Mouse (Mus musculus): Measurements from ENCODE around the gene Tjp1. TPM values are rescaled to one million over a fixed set of nuclear protein-coding genes. Genes with fewer than 3 reads are reported as not detected.
A peak's percentile ranks its signal among the peaks of the same experiment; 100 is the strongest.

Tjp1 gene
- polyA plus RNA-seq, 1 experiment from 2014 or later = 27.8 TPM

DNA sequence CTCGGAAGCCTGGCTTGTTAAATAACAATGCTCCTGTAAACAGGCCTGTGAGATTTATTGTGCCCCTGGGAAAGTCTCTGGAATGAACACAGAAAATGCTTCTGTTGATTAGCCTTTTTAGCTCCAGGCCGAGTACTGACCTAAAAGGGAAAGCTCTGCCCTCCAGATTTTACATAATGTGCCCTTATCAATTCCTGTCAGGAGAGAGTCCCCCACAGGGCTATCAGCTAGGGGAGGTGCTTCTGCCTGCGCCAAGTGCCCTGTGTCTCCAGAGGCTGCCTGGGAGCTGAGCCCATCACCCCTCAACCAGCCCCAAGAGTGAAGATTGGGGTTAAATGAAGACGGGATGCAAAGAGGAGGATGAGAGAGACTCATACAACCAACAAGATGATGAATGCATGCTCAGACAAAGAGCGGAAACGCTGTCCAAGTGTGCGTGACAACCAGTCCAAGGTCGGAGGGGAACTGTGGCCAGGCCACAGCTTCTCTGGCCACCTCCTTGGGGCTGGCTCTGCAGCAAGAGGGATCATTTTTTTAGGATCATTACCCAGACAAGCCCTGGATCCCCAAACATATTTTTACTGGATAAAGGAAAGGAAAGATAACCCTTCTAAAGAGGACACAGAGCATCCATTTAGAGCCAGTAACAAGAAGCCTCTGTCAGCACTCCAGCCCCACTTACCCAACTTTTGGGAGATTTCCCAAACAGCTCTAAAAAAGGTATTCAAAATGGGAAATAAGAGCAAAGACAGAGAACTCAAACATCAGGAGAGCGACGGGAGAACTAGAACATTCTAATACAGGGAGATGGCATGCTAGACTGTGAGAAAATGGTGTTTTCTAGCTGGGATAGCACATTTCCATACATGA, 110.1 kb downstream of the Tjp1 start:
- no peaks in the 10 kb centered on the region for H3K27me3 ChIP-seq (ENCODE audit: control insufficient read depth, insufficient read depth, low read length)
- WGBS = 39% methylated on average over 10 of the region's 10 CpGs
- H3K27ac ChIP-seq (ENCODE audit: low read depth, low read length) = peak overlapping the region; percentile 72
- peaks cover 20% of the 10 kb centered on the region for H3K4me1 ChIP-seq (ENCODE audit: control insufficient read depth, insufficient read depth, low read length)
- no peaks in the 10 kb centered on the region for H3K36me3 ChIP-seq (ENCODE audit: control insufficient read depth, insufficient read depth, low read length)
- H3K9me3 ChIP-seq (ENCODE audit: control insufficient read depth, low read length) = no peaks in the 10 kb centered on the region
- H3K4me3 ChIP-seq (ENCODE audit: low read depth, low read length) = no peak overlapping the region
- H3K9ac ChIP-seq (ENCODE audit: low read length) = no peak overlapping the region; the same call in 1 of the 2 replicates
- DNase-seq (ENCODE audit: low spot score) (peak; percentile 44), ATAC-seq (ENCODE audit: insufficient read depth, low FRiP score, low TSS enrichment) (0 out of 2 replicates have a peak, but pooled peaks have one; percentile 35)
- no peak overlapping the region for H3K4me2 ChIP-seq (ENCODE audit: low read depth)

DNA sequence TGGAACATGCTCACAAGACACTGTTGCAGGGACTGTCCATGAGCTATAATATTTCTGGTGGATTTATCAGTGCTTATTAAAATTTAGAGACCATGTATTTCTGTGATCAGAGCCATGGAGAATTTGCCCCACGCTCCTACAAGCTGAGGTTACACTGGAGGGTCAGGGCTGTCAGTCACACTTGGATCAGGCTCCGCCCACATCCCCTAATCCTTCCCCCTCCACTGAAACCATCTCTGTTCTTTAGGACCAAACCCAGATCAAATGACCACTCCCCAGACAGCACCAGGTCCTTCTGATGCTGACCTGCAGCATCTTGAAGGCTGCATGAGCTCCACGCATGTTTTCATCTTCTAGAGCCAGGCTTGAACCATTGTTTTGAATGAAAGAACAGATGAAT, 111.1 kb downstream of the Tjp1 start:
- H3K9me3 ChIP-seq (ENCODE audit: control insufficient read depth, low read length) = no peaks in the 10 kb centered on the region
- H3K9ac ChIP-seq (ENCODE audit: low read length) = no peak overlapping the region
- ATAC-seq (ENCODE audit: insufficient read depth, low FRiP score, low TSS enrichment) (no peak), DNase-seq (ENCODE audit: low spot score) (no peak)
- H3K36me3 ChIP-seq (ENCODE audit: control insufficient read depth, insufficient read depth, low read length) = no peaks in the 10 kb centered on the region
- H3K27me3 ChIP-seq (ENCODE audit: control insufficient read depth, insufficient read depth, low read length) = no peaks in the 10 kb centered on the region
- H3K4me1 ChIP-seq (ENCODE audit: control insufficient read depth, insufficient read depth, low read length) = peaks cover 18% of the 10 kb centered on the region
- WGBS = 54% methylated on average over 3 of the region's 3 CpGs
- H3K4me3 ChIP-seq (ENCODE audit: low read depth, low read length) = no peak overlapping the region
- H3K27ac ChIP-seq (ENCODE audit: low read depth, low read length) = no peak overlapping the region
- no peak overlapping the region for H3K4me2 ChIP-seq (ENCODE audit: low read depth)

DNA sequence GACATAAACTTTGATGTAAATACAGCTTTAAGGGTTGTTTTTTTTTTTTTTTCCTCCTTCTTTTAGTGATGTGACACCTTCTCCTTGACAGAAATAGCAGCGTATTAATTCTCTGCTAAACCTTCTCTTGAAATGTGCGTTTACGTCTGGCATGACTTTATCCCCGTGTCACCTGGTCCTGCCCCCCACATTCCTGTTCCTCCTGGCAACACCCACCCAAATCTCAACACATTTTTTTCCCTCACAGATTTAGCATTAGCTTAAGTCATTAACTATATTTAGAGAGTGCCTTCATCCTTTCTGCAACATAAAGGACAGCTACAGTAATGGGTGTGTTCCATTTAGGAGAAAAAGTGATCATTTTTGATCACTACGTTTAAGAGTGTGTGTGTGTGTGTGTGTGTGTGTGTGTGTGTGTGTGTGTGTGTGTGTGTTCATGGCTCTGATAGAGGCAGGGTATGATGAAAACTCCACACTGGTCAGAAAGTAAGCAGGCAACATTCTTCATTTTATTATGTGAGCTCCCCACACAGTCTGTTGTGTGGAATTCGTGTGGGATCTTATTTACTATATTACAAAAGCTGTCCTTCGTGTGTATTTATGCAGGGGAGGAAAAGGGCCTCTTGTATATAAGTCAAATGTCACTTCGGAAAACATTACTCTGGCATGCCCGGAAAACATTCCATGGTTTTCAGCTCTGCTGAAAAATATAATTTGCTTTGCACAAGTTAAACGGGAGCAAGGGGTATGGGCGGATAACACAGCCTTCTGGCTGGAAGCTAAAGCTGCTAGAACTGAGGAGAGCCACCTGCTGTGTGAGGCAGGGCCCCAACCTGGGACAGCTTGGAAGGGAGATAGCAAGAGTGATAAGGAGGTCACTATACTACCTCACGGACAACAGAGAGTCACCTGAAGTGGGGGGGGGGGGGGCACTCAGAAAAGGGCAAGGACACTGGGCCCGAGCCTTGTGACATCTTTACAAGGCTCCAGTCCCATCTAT, 113.3 kb downstream of the Tjp1 start:
- no peaks in the 10 kb centered on the region for H3K27me3 ChIP-seq (ENCODE audit: control insufficient read depth, insufficient read depth, low read length)
- no peak overlapping the region for H3K9ac ChIP-seq (ENCODE audit: low read length)
- H3K9me3 ChIP-seq (ENCODE audit: control insufficient read depth, low read length) = no peaks in the 10 kb centered on the region
- H3K4me1 ChIP-seq (ENCODE audit: control insufficient read depth, insufficient read depth, low read length) = peaks cover 16% of the 10 kb centered on the region
- DNase-seq (ENCODE audit: low spot score) (no peak), ATAC-seq (ENCODE audit: insufficient read depth, low FRiP score, low TSS enrichment) (no peak)
- no peak overlapping the region for H3K4me2 ChIP-seq (ENCODE audit: low read depth)
- WGBS = 80% methylated on average over 13 of the region's 13 CpGs
- H3K27ac ChIP-seq (ENCODE audit: low read depth, low read length) = no peak overlapping the region
- no peaks in the 10 kb centered on the region for H3K36me3 ChIP-seq (ENCODE audit: control insufficient read depth, insufficient read depth, low read length)
- no peak overlapping the region for H3K4me3 ChIP-seq (ENCODE audit: low read depth, low read length)

DNA sequence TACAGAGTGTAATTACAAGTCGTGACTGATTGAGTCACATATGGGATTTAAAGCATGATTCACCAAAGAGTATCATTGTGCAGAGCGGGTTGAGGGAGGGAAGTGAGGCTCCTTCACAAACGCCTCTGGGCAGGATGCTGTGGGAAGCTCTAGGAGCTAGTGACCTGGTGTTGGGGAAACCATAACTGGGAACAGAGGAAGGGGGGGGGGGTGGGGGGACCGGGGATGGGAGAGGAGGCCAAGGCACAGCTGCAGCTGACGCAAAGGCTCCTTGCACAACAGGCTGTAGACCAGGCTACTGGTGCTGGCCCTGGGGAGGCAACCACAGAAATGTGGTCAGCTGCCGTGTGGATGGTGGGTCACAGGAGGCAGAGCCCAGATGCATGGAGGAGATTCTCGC, 116.9 kb downstream of the Tjp1 start:
- H3K36me3 ChIP-seq (ENCODE audit: control insufficient read depth, insufficient read depth, low read length) = no peaks in the 10 kb centered on the region
- DNase-seq (ENCODE audit: low spot score) (no peak), ATAC-seq (ENCODE audit: insufficient read depth, low FRiP score, low TSS enrichment) (no peak)
- no peaks in the 10 kb centered on the region for H3K27me3 ChIP-seq (ENCODE audit: control insufficient read depth, insufficient read depth, low read length)
- H3K9me3 ChIP-seq (ENCODE audit: control insufficient read depth, low read length) = no peaks in the 10 kb centered on the region
- 62% methylated on average over 7 of the region's 7 CpGs for WGBS
- no peak overlapping the region for H3K27ac ChIP-seq (ENCODE audit: low read depth, low read length)
- H3K4me3 ChIP-seq (ENCODE audit: low read depth, low read length) = no peak overlapping the region
- no peak overlapping the region for H3K9ac ChIP-seq (ENCODE audit: low read length)
- H3K4me2 ChIP-seq (ENCODE audit: low read depth) = no peak overlapping the region
- peaks cover 3% of the 10 kb centered on the region; the same call in 1 of the 2 replicates for H3K4me1 ChIP-seq (ENCODE audit: control insufficient read depth, insufficient read depth, low read length)

DNA sequence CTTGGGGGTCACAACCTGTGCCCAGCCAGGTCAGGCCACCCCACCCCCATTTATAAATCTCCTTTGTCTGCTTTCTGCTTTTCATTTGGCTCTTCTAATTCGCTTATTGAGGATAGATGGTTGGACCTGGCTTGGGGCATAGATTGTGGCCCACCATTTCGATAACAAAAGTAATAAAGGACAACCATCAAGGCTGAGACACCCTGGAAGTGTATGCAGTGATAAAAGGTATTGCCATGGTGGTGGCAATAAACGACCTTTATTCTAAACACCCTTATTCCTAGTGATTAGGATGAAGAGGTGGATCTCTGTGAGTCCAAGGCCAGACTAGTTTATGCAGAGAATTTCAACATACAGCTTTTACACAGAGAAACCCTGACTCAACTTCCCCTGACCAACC, 121.2 kb downstream of the Tjp1 start:
- ATAC-seq (ENCODE audit: insufficient read depth, low FRiP score, low TSS enrichment) (no peak), DNase-seq (ENCODE audit: low spot score) (no peak)
- no peak overlapping the region for H3K9ac ChIP-seq (ENCODE audit: low read length)
- H3K36me3 ChIP-seq (ENCODE audit: control insufficient read depth, insufficient read depth, low read length) = no peaks in the 10 kb centered on the region
- H3K4me2 ChIP-seq (ENCODE audit: low read depth) = no peak overlapping the region
- H3K27ac ChIP-seq (ENCODE audit: low read depth, low read length) = no peak overlapping the region
- no peaks in the 10 kb centered on the region for H3K27me3 ChIP-seq (ENCODE audit: control insufficient read depth, insufficient read depth, low read length)
- H3K4me1 ChIP-seq (ENCODE audit: control insufficient read depth, insufficient read depth, low read length) = no peaks in the 10 kb centered on the region
- 79% methylated on average over 3 of the region's 3 CpGs for WGBS
- H3K9me3 ChIP-seq (ENCODE audit: control insufficient read depth, low read length) = no peaks in the 10 kb centered on the region
- H3K4me3 ChIP-seq (ENCODE audit: low read depth, low read length) = no peak overlapping the region

DNA sequence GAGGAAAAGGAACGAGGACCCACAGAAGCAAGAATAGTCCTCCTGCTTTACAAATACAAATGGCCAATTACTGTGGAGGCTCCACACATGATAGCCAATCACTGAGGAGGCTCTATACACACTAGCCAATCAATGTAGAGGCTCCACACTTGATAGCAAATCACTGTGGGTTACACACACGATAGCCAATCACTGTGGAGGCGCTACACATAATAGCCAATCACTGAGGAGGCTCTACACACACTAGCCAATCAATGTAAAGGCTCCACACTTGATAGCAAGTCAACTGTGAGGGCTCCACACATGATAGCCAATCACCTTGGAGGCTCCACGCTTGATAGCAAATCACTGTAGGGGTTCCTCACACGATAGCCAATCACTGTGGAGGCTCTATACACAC, 125.1 kb downstream of the Tjp1 start:
- Histone ChIP-seq H3K36me3 (ENCODE audit: control insufficient read depth, insufficient read depth, low read length) (no peaks in the 10 kb centered on the region), H3K27ac (ENCODE audit: low read depth, low read length) (no peak overlapping the region), H3K4me2 (ENCODE audit: low read depth) (no peak overlapping the region), H3K9me3 (ENCODE audit: control insufficient read depth, low read length) (no peaks in the 10 kb centered on the region), H3K9ac (ENCODE audit: low read length) (no peak overlapping the region), H3K4me1 (ENCODE audit: control insufficient read depth, insufficient read depth, low read length) (no peaks in the 10 kb centered on the region), H3K27me3 (ENCODE audit: control insufficient read depth, insufficient read depth, low read length) (no peaks in the 10 kb centered on the region), H3K4me3 (ENCODE audit: low read depth, low read length) (no peak overlapping the region)
- 95% methylated on average over 5 of the region's 5 CpGs for WGBS
- no peak for DNase-seq (ENCODE audit: low spot score)
- no peak for ATAC-seq (ENCODE audit: insufficient read depth, low FRiP score, low TSS enrichment)

DNA sequence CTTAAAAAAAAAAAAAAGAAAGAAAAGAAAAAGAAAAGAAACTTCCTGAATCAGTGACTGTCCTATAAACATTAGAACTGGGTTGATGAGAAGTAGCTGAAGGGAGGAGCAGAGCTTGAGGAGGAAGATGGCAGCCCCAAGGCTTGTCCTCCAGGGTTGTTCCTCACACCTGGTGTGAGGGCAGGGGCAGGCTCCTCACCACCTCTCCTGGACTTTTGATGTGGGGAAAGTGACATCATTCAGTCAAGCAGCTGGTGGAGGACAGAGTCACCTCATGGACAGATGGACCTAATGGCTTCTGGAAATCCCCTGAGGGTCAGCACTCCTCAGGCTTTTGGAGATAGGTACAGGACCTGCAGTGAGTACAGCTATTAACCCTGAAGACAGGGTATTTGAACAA, 126.0 kb downstream of the Tjp1 start:
- Histone ChIP-seq H3K9me3 (ENCODE audit: control insufficient read depth, low read length) (no peaks in the 10 kb centered on the region), H3K27ac (ENCODE audit: low read depth, low read length) (no peak overlapping the region), H3K4me3 (ENCODE audit: low read depth, low read length) (no peak overlapping the region), H3K36me3 (ENCODE audit: control insufficient read depth, insufficient read depth, low read length) (no peaks in the 10 kb centered on the region), H3K4me1 (ENCODE audit: control insufficient read depth, insufficient read depth, low read length) (no peaks in the 10 kb centered on the region), H3K4me2 (ENCODE audit: low read depth) (no peak overlapping the region), H3K9ac (ENCODE audit: low read length) (no peak overlapping the region), H3K27me3 (ENCODE audit: control insufficient read depth, insufficient read depth, low read length) (no peaks in the 10 kb centered on the region)
- DNase-seq (ENCODE audit: low spot score) (no peak), ATAC-seq (ENCODE audit: insufficient read depth, low FRiP score, low TSS enrichment) (no peak)

DNA sequence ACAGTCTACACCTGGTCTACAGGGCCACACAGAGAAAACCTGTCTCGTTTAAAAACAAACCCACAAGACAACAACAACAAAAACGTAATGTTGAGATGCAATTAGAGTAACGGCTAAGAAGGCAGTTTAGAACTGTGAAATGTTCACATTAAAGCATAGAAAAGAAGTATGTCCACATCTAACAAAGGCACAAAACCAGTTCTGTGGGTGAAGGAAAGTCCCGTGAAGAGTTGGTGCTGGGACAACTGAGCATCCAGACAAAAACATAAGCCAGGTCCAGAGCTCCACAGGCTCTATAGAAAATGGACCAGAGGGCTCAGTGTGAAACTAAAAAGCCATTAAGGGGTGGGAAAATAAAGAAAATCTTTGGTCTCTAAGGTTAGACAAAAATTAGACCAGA, 131.7 kb downstream of the Tjp1 start:
- no peak for DNase-seq (ENCODE audit: low spot score)
- WGBS = 84% methylated on average over 4 of the region's 4 CpGs

More for the DNA sequence above, 131.7 kb downstream of the Tjp1 start:
- H3K27me3 ChIP-seq (ENCODE audit: control insufficient read depth, insufficient read depth, low read length) = no peaks in the 10 kb centered on the region
- no peak overlapping the region for H3K4me3 ChIP-seq (ENCODE audit: low read depth, low read length)
- H3K9me3 ChIP-seq (ENCODE audit: control insufficient read depth, low read length) = no peaks in the 10 kb centered on the region
- no peak overlapping the region for H3K4me2 ChIP-seq (ENCODE audit: low read depth)
- no peaks in the 10 kb centered on the region for H3K36me3 ChIP-seq (ENCODE audit: control insufficient read depth, insufficient read depth, low read length)
- ATAC-seq (ENCODE audit: insufficient read depth, low FRiP score, low TSS enrichment) = no peak
- peaks cover 6% of the 10 kb centered on the region; the same call in 1 of the 2 replicates for H3K4me1 ChIP-seq (ENCODE audit: control insufficient read depth, insufficient read depth, low read length)
- no peak overlapping the region for H3K9ac ChIP-seq (ENCODE audit: low read length)
- H3K27ac ChIP-seq (ENCODE audit: low read depth, low read length) = no peak overlapping the region

All from neural tube, embryonic 11.5 days (tissue).